Mouse (Mus musculus): Measurements from ENCODE around the gene Gm49394.

DNA sequence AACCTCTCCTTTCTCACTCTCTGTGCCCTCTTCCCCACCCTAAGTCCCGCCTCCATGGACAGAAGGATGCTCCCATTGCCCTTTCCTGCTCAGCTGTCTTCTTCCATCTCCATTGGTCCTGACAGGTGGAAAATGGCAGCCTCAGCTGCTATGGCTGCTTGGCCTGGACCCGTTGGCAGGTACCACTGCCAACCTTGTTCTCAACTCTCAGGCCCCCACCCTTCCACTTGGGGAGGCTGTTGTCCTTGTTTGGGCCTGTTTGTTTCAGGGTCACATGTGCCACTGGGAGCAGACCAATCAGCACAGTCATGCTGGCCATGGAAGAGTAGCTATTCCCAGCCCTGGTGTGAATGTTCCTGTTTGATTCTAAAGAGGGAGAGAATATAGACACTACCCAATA is 68.8 kb downstream of the Gm49394 start:
- TF ChIP-seq CTCF (conservative IDR thresholded peaks at IDR 0.05 in 1 of 2, IDR thresholded peaks at IDR 0.05 in 1 of 2; ENCODE audit: low read depth in 2 of 2, low read length in 2 of 2) (no peak), ZNF384 (IDR thresholded peaks at IDR 0.05; ENCODE audit: low read depth, low read length) (no peak), POLR2A (IDR thresholded peaks at IDR 0.05; ENCODE audit: low read depth, low read length) (no peak), ZC3H11A (IDR thresholded peaks at IDR 0.05; ENCODE audit: low read depth, low read length) (no peak), UBTF (IDR thresholded peaks at IDR 0.05; ENCODE audit: low read depth, low read length) (no peak), MYC (IDR thresholded peaks at IDR 0.05; ENCODE audit: low read depth, low read length) (no peak), HCFC1 (IDR thresholded peaks at IDR 0.05; ENCODE audit: low read depth, low read length) (no peak), POLR2AphosphoS2 (IDR thresholded peaks at IDR 0.05; ENCODE audit: low read depth, low read length) (no peak), E2F4 (IDR thresholded peaks at IDR 0.05; ENCODE audit: insufficient replicate concordance, low read depth, low read length) (no peak)

Data from CH12.LX (cell line).